Mouse (Mus musculus): ENCODE data around the gene Kif24. TPM values are rescaled to one million over a fixed set of nuclear protein-coding genes. Genes with fewer than 3 reads are reported as not detected.

Kif24 gene
- polyA plus RNA-seq, 1 experiment: 4.9 TPM

- no peak for TF ChIP-seq GATA1 (IDR thresholded peaks at IDR 0.05; ENCODE audit: low read length)
Measured at GRCm38 (mm10) chr4:41468396-41469080, 3.9 kb upstream of the Kif24 start.

GRCm38 (mm10) chr4:41465287-41465665 lies 589 bp upstream of the Kif24 start:
- TF ChIP-seq GATA1 (IDR thresholded peaks at IDR 0.05; ENCODE audit: low read length): no peak

- TF ChIP-seq GATA1 (IDR thresholded peaks at IDR 0.05; ENCODE audit: low read length): no peak
Measured at GRCm38 (mm10) chr4:41460690-41461089, 4.0 kb downstream of the Kif24 start.

- TF ChIP-seq GATA1 (IDR thresholded peaks at IDR 0.05; ENCODE audit: low read length): no peak
Measured at GRCm38 (mm10) chr4:41447595-41447994, 17.1 kb downstream of the Kif24 start.

- TF ChIP-seq GATA1 (IDR thresholded peaks at IDR 0.05; ENCODE audit: low read length): no peak
Measured at GRCm38 (mm10) chr4:41442790-41443302, 21.8 kb downstream of the Kif24 start.

GRCm38 (mm10) chr4:41438931-41439330 lies 25.8 kb downstream of the Kif24 start:
- TF ChIP-seq GATA1 (IDR thresholded peaks at IDR 0.05; ENCODE audit: low read length): no peak

- TF ChIP-seq GATA1 (IDR thresholded peaks at IDR 0.05; ENCODE audit: low read length): no peak
Measured at GRCm38 (mm10) chr4:41416966-41417365, 47.7 kb downstream of the Kif24 start.

GRCm38 (mm10) chr4:41409341-41409740 lies 55.3 kb downstream of the Kif24 start:
- no peak for TF ChIP-seq GATA1 (IDR thresholded peaks at IDR 0.05; ENCODE audit: low read length)

- no peak for TF ChIP-seq GATA1 (IDR thresholded peaks at IDR 0.05; ENCODE audit: low read length)
Measured at GRCm38 (mm10) chr4:41407353-41407752, 57.3 kb downstream of the Kif24 start.

GRCm38 (mm10) chr4:41406597-41406996 lies 58.1 kb downstream of the Kif24 start:
- TF ChIP-seq GATA1 (IDR thresholded peaks at IDR 0.05; ENCODE audit: low read length): no peak

GRCm38 (mm10) chr4:41401573-41401972 lies 63.1 kb downstream of the Kif24 start:
- no peak for TF ChIP-seq GATA1 (IDR thresholded peaks at IDR 0.05; ENCODE audit: low read length)

- no peak for TF ChIP-seq GATA1 (IDR thresholded peaks at IDR 0.05; ENCODE audit: low read length)
Measured at GRCm38 (mm10) chr4:41401167-41401566, 63.5 kb downstream of the Kif24 start.

- no peak for TF ChIP-seq GATA1 (IDR thresholded peaks at IDR 0.05; ENCODE audit: low read length)
Measured at GRCm38 (mm10) chr4:41399904-41400303, 64.8 kb downstream of the Kif24 start.

- TF ChIP-seq GATA1 (IDR thresholded peaks at IDR 0.05; ENCODE audit: low read length): no peak
Measured at GRCm38 (mm10) chr4:41398353-41398752, 66.3 kb downstream of the Kif24 start.

- no peak for TF ChIP-seq GATA1 (IDR thresholded peaks at IDR 0.05; ENCODE audit: low read length)
Measured at GRCm38 (mm10) chr4:41394651-41395050, 70.0 kb downstream of the Kif24 start.

GRCm38 (mm10) chr4:41391015-41391414 lies 73.7 kb downstream of the Kif24 start:
- no peak for TF ChIP-seq GATA1 (IDR thresholded peaks at IDR 0.05; ENCODE audit: low read length)

- TF ChIP-seq GATA1 (IDR thresholded peaks at IDR 0.05; ENCODE audit: low read length): no peak
Measured at GRCm38 (mm10) chr4:41390122-41390521, 74.6 kb downstream of the Kif24 start.
